Mouse (Mus musculus) testis, postnatal 14 days (tissue): ENCODE measurements around the gene Mgea5.

ENCODE experiments used
- DNase-seq: peaks from one replicate; pipeline ENCODE4 v3.0.0; 2021; ENCODE audit warnings: low spot score

The Mgea5 gene

DNA sequence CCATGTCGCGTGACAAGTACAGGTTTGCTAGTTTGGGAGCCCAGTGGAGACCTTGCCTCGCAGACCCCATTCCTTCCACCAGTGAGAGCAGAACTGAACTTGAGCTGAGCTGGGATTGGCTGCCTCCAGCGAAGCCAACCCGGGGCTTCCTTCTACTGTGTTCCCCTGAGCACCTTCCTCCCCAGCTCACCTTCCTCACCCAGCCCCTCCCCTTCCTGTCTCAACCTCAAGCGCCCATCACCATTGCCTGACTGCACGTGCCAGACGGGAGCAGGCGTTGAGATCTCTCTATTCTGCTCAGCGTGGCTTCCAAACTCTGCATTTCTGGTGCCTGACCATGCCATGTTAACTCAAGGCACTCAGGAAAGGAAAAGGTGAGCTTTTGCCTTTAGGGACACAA, 56.4 kb downstream of the Mgea5 start:
- DNase-seq, result no peak

DNA sequence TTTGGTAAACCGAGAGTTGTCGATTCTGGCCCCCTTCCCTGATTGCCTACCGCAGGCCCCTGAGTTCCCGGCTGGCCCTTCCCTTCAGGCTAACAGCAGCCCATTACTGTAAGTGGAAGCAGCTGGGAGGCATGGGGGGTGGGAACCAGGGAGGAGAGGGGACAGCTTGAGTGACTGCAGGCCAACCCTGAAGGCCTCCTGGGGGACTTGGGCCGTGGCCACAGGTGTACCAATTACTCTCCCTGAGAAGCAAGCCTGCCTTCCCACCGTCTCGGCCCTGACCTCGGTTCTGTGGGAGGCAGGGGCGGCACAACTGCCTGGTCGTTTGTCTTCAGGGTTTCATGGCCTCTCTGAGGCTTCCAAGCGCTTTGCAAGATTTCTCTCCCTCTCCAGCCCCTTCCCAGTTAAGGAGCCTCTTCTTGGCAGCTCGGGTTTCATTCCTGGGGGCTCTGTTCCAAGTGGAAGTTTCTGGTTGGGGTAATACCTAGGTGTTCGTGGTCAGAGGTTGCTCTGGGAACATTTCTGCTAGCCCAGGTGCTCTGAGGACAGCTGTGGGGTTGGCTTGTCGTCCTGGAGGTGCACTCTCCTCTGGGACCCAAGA, 57.9 kb downstream of the Mgea5 start:
- DNase-seq, result no peak

DNA sequence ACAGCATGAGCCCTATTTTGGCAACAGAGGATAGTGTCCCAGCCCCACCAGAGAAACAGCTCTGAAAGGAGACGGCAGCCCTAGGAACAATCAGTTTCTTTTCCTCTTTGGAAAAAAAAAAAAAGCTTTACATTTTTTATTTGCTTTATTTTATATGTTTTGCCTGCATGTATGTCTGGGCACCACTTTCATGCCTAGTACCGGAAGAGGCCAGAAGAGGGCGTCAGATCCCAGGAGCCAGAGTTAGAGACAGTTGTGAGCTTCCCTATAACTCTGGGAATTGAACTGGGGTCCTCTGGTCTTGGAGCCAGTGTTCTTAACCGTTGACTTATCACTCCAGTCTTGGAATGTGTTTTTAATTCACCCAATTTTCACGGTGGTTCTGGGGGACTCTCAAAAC, 61.4 kb downstream of the Mgea5 start:
- DNase-seq, result no peak

DNA sequence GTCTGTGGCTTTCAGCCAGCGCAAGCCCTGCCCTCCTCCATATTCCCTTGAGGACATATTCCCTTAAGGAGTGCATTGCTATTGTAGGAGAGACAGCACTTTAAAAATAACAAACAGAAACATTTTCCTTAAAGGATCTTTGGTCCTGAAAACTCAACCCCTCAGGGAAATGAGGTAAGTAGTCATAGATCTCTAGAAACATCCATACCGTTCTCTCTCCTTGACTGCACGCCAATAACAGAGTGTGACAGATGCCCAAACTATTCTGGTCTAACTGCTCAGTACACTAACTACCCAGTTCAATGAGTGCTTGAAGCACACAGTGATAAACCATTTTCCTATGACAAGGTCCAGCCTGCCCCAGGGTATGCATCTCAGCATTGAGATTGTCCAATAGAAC, 65.4 kb downstream of the Mgea5 start:
- no peak for DNase-seq

DNA sequence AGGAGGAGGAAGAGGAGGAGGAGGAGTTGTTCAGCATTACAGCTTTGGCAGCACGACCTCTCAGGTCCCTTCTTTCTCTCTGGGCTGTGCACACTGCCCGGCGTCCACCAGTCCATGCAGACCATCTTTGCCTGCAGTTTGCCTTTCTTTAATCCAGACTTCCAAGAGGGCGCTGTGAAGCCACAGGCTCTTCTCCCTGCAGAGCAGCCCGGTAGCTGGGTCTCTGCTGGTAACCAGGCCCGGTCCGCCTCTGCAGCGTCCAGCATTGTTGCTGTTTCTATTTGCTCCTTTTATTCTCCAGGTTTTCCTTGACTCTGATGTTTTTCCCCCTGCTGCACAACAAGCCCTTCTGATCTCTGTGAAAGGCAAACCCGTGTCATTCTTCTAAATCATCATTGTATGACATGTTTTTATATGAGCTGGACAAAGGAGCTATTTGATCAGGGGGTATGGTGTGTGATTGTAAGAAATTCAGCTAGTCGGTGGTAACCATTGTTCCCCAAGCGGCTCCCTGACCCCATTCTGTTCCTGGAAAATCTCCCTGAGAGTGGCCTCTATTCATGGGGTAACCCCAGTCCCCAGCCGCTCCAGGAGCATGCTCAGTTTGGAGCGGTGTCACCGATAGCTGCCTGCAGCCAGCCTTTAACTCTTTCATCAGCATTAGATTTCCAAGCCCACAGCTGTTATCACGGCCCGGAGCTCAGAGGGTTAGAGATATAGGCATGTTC, 66.0 kb downstream of the Mgea5 start:
- DNase-seq, result no peak

DNA sequence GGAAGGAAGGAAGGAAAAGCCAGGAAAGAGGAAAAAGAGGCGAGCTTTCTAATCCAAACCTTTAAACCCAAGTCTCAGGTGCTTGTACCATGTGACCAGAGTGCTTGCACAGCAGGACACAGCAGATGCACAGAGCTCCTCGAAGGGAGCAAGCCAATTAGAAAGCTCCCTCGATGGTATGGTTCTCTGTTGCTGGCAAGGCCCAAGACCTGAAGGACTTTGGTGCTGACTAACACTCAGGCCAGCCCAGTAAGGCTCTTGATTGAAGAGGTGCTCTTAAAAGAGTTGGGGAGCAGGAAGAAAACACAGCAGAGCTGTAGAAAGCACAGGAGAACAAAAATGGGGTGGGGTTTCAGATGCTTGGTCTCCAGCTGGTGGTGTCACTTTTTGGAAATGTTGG, 74.9 kb downstream of the Mgea5 start:
- no peak for DNase-seq
